Mouse (Mus musculus): ENCODE measurements around the gene Fgfr2. TPM values are rescaled to one million over a fixed set of nuclear protein-coding genes. Genes with fewer than 3 reads are reported as not detected.

Fgfr2 gene
- polyA plus RNA-seq, 1 experiment: 52.3 TPM

- DNase-seq (ENCODE audit: low read depth): no peak
- TF ChIP-seq POLR2A (IDR thresholded peaks at IDR 0.05; ENCODE audit: borderline replicate concordance, extremely low read depth, insufficient read depth, insufficient read length, poor library complexity, severe bottlenecking) (no peak), CTCF (IDR thresholded peaks at IDR 0.05; ENCODE audit: borderline replicate concordance, extremely low read depth, insufficient read depth, insufficient read length) (no peak)
Measured at GRCm38 (mm10) chr7:132304424-132305085, 818.6 kb downstream of the Fgfr2 start.

GRCm38 (mm10) chr7:132303988-132304387 is 819.2 kb downstream of the Fgfr2 start:
- TF ChIP-seq CTCF (IDR thresholded peaks at IDR 0.05; ENCODE audit: borderline replicate concordance, extremely low read depth, insufficient read depth, insufficient read length) (no peak), POLR2A (IDR thresholded peaks at IDR 0.05; ENCODE audit: borderline replicate concordance, extremely low read depth, insufficient read depth, insufficient read length, poor library complexity, severe bottlenecking) (no peak)
- DNase-seq (ENCODE audit: low read depth): no peak

GRCm38 (mm10) chr7:132302508-132303241 is 820.5 kb downstream of the Fgfr2 start:
- no peak for DNase-seq (ENCODE audit: low read depth)
- TF ChIP-seq CTCF (IDR thresholded peaks at IDR 0.05; ENCODE audit: borderline replicate concordance, extremely low read depth, insufficient read depth, insufficient read length) (no peak), POLR2A (IDR thresholded peaks at IDR 0.05; ENCODE audit: borderline replicate concordance, extremely low read depth, insufficient read depth, insufficient read length, poor library complexity, severe bottlenecking) (no peak)

- TF ChIP-seq POLR2A (IDR thresholded peaks at IDR 0.05; ENCODE audit: borderline replicate concordance, extremely low read depth, insufficient read depth, insufficient read length, poor library complexity, severe bottlenecking): no peak
- no peak for TF ChIP-seq CTCF (IDR thresholded peaks at IDR 0.05; ENCODE audit: borderline replicate concordance, extremely low read depth, insufficient read depth, insufficient read length)
- no peak for DNase-seq (ENCODE audit: low read depth)
Measured at GRCm38 (mm10) chr7:132299661-132300210, 823.4 kb downstream of the Fgfr2 start.

GRCm38 (mm10) chr7:132298412-132298990 is 824.6 kb downstream of the Fgfr2 start:
- DNase-seq (ENCODE audit: low read depth): no peak
- TF ChIP-seq CTCF (IDR thresholded peaks at IDR 0.05; ENCODE audit: borderline replicate concordance, extremely low read depth, insufficient read depth, insufficient read length) (no peak), POLR2A (IDR thresholded peaks at IDR 0.05; ENCODE audit: borderline replicate concordance, extremely low read depth, insufficient read depth, insufficient read length, poor library complexity, severe bottlenecking) (no peak)

- no peak for DNase-seq (ENCODE audit: low read depth)
- no peak for TF ChIP-seq POLR2A (IDR thresholded peaks at IDR 0.05; ENCODE audit: borderline replicate concordance, extremely low read depth, insufficient read depth, insufficient read length, poor library complexity, severe bottlenecking)
- no peak for TF ChIP-seq CTCF (IDR thresholded peaks at IDR 0.05; ENCODE audit: borderline replicate concordance, extremely low read depth, insufficient read depth, insufficient read length)
Measured at GRCm38 (mm10) chr7:132296661-132297443, 826.3 kb downstream of the Fgfr2 start.

GRCm38 (mm10) chr7:132296132-132296531 is 827.0 kb downstream of the Fgfr2 start:
- TF ChIP-seq POLR2A (IDR thresholded peaks at IDR 0.05; ENCODE audit: borderline replicate concordance, extremely low read depth, insufficient read depth, insufficient read length, poor library complexity, severe bottlenecking) (no peak), CTCF (IDR thresholded peaks at IDR 0.05; ENCODE audit: borderline replicate concordance, extremely low read depth, insufficient read depth, insufficient read length) (no peak)
- no peak for DNase-seq (ENCODE audit: low read depth)

- TF ChIP-seq POLR2A (IDR thresholded peaks at IDR 0.05; ENCODE audit: borderline replicate concordance, extremely low read depth, insufficient read depth, insufficient read length, poor library complexity, severe bottlenecking): no peak
- no peak for TF ChIP-seq CTCF (IDR thresholded peaks at IDR 0.05; ENCODE audit: borderline replicate concordance, extremely low read depth, insufficient read depth, insufficient read length)
- DNase-seq (ENCODE audit: low read depth): no peak
Measured at GRCm38 (mm10) chr7:132287340-132287664, 835.8 kb downstream of the Fgfr2 start.

GRCm38 (mm10) chr7:132286630-132287339 is 836.4 kb downstream of the Fgfr2 start:
- TF ChIP-seq CTCF (IDR thresholded peaks at IDR 0.05; ENCODE audit: borderline replicate concordance, extremely low read depth, insufficient read depth, insufficient read length): no peak
- no peak for TF ChIP-seq POLR2A (IDR thresholded peaks at IDR 0.05; ENCODE audit: borderline replicate concordance, extremely low read depth, insufficient read depth, insufficient read length, poor library complexity, severe bottlenecking)
- DNase-seq (ENCODE audit: low read depth): peak; percentile 58

GRCm38 (mm10) chr7:132284795-132285194 is 838.4 kb downstream of the Fgfr2 start:
- peak; percentile 91 for DNase-seq (ENCODE audit: low read depth)
- TF ChIP-seq CTCF (IDR thresholded peaks at IDR 0.05; ENCODE audit: borderline replicate concordance, extremely low read depth, insufficient read depth, insufficient read length) (no peak), POLR2A (IDR thresholded peaks at IDR 0.05; ENCODE audit: borderline replicate concordance, extremely low read depth, insufficient read depth, insufficient read length, poor library complexity, severe bottlenecking) (no peak)

All from brain, embryonic 14.5 days (tissue).